Mouse (Mus musculus): ENCODE measurements around the gene B4gat1.
"Not testable (repeated sequence)": the region's sequence is repeated elsewhere in the genome, so short reads cannot be mapped to it uniquely, and the experiment has no call there.

The B4gat1 gene

GRCm38 (mm10) chr19:5038709-5039156, at the start of gene B4gat1, which contains the start of gene AC124502.3:
Gene B4gat1 (plus strand): TSS chr19:5038826.
Gene AC124502.3 (plus strand): TSS chr19:5038891.
- DNase-seq = peak; percentile 88 to 91

GRCm38 (mm10) chr19:4989013-4989412, 49.6 kb upstream of the B4gat1 start:
- peak; percentile 82 to 84 for DNase-seq

DNA sequence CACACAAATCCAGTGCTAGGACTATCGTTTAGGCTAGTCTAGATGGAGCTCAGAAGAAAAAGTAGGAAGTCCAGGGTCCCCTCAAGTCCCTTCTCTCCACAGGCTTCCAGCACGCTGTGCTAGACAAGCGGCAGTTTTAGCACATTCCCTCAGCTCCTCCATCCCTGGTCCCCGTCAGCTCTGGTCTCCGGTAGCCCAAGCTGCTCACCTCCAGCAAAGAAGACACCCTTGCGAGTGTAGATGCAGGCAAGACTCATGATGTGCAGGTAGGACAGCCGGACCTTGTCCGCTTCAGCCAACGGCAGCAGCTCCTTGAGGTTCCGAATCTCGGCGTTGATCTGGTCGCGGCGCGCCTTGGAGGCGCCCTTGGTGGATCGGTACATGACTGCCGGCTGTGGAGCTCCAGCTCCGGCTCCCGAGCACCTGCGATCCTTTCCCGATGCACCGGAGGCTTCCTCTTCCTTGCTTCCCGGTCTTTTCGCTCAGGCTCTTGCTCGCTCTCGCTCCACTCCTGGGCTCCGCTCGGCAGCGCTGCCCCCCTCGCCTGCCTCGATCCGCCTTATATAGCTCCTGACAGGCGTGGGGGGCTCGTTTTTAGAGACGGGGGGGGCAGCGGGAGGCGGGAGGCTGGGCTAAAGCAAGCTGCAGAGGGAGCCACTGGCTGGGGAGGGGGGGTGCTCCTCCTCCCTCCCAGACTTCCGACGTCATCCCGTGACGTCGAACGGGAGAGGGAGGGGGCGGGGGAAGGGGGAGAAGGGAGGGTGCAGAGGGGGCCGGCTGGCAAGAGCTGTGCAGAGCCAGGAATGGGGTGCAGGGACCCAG, 49.0 kb upstream of the B4gat1 start:
- DNase-seq = no peak

DNA sequence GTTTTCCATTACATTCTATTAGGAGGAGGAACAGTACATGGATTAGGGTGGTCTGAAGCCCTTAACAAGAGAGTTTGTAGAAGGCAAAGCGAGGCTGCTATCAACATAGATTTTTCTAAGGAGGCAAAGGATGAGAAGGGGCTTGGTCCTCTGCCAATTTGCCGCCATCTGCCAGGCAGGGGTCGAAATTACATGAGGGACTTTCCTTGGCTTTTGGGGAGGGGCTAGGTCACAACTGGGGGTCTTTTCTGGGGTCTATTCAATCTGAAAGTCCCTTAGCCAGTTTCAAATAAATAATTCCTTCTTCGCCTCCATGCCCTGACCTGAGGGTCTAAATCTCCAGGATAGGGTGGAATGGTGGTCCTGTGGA, 48.4 kb upstream of the B4gat1 start, which contains the start of gene Npas4:
Gene Npas4 (minus strand): TSS at position 61 of the 370 bp plus-strand sequence.
- DNase-seq = no peak

DNA sequence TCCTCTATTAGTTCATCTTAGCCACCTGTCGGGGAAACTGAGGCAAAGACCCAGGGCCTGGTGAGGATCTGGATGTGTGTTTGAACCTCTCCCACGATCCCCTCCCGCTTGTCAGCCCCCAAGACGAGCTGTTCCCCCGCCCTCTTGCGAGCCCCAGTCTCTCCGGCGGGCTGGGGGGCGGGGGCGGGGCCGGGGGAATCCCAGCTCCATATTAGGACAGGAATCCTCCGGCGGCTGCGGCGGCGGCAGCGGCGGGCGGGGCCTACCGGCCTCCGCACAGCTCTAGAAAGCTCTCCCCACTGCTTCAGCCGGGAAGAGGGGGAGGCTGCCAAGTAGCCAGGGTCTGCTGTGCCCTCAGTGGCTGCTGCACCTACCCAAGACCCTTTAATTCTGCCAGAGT, 47.9 kb upstream of the B4gat1 start:
- DNase-seq = no peak

DNA sequence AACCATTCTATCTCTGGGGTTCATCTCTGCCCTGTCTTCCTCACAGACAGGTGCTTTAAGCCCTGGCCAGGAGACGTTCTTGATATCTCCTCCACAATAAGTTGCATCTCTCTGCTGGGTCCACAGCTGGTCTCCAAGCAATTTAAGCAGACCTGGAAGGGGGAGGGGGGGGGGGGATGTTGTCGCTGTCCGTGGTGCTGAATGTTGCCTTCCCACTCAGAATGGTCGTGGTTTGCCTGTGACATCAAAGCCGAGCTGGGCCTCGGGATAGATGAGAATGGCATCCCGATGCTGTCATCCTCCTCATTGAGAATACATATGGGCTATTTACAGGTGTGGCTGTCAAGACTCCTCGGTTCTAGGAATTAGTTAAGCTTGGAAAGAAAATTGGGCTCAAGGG, 46.3 kb upstream of the B4gat1 start:
- DNase-seq = no peak

- peak; percentile 27 to 32 for DNase-seq
Observed at GRCm38 (mm10) chr19:4992904-4993303, 45.7 kb upstream of the B4gat1 start.

DNA sequence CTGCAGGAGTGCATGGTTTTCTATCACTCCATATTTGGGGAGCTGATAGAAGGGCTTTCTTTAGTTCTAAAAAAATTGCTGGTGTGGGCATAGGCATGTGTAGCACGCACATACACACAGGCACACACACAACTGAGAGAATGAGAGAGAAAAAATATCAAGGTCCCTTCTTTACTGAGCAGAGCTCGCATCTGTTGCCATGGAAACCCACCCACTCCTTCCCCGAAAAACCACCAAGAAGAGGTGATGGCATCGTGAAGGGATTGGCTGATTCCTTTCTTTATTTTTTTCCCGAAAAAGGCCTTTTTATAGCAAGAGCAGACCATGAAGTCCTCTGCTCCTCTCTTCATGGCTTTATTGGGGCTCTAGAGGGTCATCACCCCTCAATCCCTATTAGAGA, 44.6 kb upstream of the B4gat1 start:
- DNase-seq = no peak

GRCm38 (mm10) chr19:4999445-5000140, 39.0 kb upstream of the B4gat1 start:
- DNase-seq = no peak

DNA sequence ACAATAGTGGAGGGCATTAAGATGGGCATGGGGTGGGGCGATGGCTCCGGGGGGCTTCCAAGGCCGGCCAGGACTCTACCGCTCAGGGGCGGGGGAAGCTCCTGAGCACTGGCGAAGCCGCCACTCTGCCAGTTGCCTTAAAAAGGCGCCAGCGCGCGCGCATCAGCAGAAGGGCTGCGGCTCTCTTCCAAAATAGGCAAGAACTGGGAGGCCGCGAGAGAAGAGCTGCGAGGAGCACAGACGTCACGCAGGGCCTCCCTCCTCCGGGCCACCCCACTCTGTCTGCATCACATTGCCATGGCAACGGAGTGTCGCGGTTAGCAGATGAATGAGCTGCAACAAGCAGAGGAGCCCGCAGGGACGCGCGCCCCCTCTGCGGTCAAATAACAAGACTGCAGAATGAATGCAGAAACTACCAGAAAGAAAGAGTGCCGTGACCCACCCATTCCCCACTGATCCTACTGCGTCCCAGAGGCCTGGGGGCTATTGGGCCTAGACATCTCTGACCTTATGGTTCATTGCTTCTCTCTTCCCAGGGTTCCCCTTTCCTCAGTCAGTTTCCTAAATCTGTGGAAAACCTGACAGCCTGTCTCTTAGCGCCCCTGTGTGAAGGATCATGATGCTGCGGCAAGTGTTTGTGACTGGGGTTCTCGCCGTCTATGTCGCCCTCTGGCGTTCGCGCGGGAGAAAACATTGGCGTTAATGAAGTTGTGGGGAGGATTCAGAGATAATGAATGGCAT, 36.8 kb upstream of the B4gat1 start:
- peak; percentile 63 to 67 for DNase-seq

DNA sequence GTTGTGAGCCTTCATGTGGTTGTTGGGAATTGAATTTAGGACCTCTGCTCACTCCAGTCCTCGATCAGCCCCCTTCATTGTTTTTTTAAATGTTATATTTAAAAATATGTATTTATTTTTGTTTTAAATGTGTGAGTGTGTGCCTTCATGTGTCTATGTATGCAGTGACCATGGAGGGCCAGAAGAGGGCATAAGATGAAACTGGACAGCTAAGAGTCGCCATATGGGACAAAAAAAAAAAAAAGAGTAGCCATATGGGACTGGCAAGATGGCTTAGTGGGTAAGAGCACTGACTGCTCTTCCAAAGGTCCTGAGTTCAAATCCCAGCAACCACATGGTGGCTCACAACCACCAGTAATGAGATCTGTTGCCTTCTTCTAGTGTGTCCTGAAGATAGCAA, 35.0 kb upstream of the B4gat1 start:
- not testable (repeated sequence) for DNase-seq

DNA sequence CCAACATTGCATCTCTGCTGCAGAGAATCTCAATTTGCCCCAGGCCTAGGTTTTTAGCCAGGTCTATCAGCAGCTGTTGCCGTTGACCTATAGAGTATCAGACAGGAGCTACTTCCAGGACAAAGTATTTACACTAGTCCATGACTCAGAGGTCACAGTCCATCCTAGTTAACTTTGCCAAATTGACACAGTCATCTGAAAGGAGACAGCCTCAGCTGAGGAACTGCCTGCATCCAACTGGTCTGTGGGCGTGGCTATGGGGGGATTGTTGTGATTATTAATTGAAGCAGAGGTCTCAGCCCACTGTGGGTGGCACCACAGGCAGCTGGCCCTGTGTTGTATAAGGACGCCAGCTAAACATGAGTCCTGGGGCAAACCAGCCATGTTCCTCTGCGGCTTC, 33.7 kb upstream of the B4gat1 start:
- no peak for DNase-seq

DNA sequence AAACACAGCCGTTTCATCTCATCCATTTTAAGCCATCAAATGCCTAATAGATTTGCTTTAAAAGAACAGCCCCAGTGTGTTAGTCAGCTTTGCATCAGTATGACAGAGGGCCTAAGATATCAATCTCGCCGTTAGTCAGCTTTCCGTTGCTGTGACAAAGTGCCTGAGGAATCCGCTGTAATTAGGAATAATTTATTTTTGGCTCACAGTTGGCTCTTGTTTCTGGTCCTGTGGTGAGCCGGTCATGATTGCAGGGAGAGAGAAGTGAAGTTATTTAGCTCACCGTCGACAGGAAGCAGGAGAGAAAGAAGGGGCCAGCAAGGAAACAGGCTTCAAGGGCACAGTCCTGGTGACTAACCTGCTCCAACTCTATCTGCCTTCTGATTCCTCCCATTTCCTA, 25.5 kb upstream of the B4gat1 start:
- DNase-seq = no peak

DNA sequence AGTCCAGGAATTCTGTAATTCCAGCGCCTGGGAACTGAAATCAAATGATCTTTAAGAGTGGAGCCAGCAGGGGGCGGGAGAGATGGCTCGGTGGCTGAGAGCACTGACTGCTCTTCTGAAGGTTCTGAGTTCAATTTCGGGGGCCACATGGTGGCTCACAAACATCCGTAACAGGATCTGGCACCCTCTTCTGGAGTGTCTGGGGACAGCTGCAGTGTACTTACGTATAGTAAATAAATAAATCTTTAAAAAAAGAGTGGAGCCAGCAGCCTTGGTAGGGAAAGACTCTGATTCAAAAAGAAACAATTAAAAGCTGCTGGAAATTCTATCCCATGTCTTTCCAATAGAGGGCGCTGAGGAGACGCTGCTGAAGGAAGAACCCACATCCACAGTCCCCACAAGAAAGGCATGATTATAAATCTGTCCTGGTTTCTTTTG, 23.6 kb upstream of the B4gat1 start:
- peak; percentile 10 to 17 for DNase-seq

GRCm38 (mm10) chr19:5016221-5016742, 22.3 kb upstream of the B4gat1 start:
- peak; percentile 56 to 59 for DNase-seq

- DNase-seq = peak; percentile 68 to 80
Observed at GRCm38 (mm10) chr19:5016782-5017181, 21.8 kb upstream of the B4gat1 start.

DNA sequence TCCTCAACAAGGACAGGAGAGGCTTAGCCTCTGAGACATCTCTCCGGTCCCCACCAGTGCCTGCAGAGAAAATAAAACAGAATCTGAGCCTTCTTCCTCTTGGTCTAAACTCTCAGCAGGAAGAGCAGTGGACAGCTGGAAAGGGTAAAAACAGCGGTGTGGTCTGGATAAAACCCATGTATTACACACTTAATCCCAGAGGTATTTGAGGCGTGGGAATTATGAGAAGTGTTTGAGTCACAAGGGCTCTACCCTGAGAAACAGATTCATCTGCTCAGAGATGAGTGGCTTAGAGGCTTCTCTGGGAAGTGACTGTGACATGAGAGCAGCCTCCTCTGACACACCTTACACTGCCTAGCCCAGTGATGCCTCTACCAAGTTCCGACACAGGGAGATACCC, 21.0 kb upstream of the B4gat1 start:
- no peak for DNase-seq

- no peak for DNase-seq
Observed at GRCm38 (mm10) chr19:5018191-5018590, 20.4 kb upstream of the B4gat1 start.

- no peak for DNase-seq
Observed at GRCm38 (mm10) chr19:5021416-5021815, 17.2 kb upstream of the B4gat1 start.

DNA sequence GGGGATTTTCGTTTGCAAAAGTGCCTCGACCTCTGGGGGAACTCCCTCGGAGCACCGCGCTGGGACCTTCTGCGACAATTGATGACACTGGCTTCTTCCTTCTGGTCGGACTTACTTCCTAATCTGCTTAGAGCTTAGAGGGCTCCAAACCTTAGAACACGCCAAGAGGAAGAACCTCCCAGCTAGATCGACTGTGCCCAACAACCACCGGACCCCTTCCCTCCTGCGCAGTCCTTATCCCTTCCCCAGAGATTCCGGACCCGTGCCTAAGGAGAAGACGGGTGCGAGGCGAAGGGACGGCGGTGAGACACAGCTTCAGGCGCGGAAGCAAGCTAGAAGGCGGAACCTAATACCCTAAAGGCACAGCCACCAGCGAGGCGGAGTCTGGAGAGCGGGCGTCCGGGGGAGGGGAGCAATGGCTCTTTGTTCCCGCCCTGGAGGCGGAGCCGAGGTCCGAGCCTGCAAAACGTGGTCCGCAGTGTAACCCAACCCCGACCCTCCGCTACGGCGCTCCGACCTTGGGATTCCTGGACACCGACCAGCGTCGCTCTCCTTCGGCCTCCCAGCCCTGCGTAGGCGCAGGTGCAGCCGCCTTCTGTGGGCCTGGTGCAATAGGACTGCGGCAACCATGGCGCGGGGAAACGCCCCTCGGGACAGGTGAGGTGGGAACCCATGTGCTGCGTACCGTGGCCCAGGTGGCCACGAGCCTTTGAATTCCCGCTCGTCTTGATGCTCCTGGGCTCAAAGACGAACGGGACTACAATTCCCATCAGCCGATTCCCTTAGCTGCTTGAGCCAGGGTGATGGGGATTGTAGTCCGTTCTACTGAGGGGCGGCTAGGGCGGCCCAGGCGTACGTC, 14.8 kb upstream of the B4gat1 start, which contains the start of gene Slc29a2:
Gene Slc29a2 (plus strand): TSS at position 240 of the 859 bp plus-strand sequence.
- peak; percentile 94 to 95 for DNase-seq

GRCm38 (mm10) chr19:5026111-5026510, 12.5 kb upstream of the B4gat1 start:
- no peak for DNase-seq

DNA sequence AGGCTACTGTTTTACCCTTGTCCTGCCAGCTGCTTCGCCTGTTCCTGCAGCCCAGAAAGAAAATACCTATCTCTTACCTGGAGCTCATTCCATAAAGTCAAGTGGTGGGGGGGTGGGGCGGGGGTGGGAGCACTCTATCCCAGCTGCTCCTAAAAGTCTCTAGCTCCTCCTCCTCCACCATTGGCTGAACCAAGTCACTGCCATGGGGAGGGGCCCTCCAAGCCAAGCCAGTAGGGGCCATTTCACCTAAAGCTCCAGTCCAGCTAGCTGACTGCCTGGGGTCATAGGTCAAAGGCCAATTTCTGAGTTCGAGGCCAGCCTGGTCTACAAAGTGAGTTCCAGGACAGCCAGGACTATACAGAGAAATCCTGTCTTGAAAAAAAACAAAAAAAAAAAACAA, 5.9 kb upstream of the B4gat1 start:
- DNase-seq = no peak
